Mouse (Mus musculus) kidney, postnatal 14 days (tissue): ENCODE data around the gene Esp23.
"Not testable (repeated sequence)": the region's sequence is repeated elsewhere in the genome, so short reads cannot be mapped to it uniquely, and the experiment has no call there.

Experiments used
- DNase-seq: peaks from one replicate; pipeline ENCODE4 v3.0.0; 2022; ENCODE audit warnings: mixed read lengths

Gene Esp23

GRCm38 (mm10) chr17:39076937-39077336 is at the start of gene Esp23:
Gene Esp23 (minus strand): TSS chr17:39077037.
- no peak for DNase-seq

DNA sequence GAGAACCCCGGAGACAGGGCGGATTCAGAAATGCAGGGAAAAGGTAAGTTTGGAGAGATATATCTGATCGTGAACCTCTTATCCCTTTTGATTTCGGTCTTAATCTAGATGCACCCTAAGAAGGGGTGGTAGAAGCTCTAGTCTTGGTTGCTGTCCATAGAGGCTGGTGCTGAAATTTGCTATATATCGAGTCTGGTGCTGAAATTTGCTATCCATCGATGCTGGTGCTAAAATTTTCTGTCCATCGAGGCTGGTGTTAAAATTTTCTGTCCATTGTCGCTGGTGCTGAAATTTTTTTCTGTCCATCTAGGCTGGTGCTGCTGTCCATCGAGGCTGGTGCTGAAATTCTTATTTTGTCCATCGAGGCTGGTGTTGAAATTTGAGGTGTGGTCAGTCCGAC is 30.3 kb upstream of the Esp23 start:
- DNase-seq, result not testable (repeated sequence)

- no peak for DNase-seq
These were observed 18.2 kb upstream of the Esp23 start, which contains the start of gene Esp22 for GRCm38 (mm10) chr17:39095034-39095433. Gene Esp22 (plus strand): TSS chr17:39095334.

- DNase-seq, result no peak
These were observed 13.2 kb downstream of the Esp23 start for GRCm38 (mm10) chr17:39063641-39064040.

DNA sequence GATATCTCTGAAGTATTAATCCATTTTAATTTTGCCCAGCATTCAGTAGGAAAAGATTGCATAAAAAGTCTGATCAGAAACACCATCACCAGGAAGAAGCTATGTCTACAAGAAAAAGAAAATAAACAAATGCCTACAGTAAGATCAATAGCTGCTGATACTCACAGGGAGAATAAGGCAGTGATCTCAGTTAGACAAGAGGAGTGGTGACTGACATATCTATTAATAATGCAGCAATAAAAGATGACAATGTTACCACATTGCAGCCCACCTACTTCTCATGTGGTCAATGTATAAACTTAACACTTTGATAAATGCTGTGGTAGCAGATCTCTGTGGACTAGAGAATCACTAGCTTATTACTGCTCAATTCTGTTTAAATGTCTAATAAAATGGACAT is 33.6 kb downstream of the Esp23 start, which contains the start of gene Gm21903:
Gene Gm21903 (minus strand): TSS at position 101 of the 400 bp plus-strand sequence.
- no peak for DNase-seq

DNA sequence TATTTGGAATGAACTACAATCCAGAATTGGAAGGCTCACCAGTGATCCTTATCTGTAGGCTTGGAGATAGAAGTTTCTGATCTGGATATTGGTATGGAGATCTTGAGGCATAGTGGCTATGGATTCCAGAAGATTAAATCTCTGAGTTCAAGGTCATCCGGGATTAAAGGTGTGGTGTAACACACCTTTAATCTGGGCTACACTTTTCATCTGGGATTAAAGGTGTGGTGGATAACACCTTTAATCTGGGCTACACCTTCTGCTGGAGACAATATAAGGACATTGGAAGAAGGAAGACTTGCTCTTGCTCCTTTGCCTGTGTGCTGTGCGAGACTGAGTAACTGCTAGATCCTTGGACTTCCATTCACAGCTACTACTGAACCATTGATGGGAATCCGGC is 40.4 kb downstream of the Esp23 start, which contains the start of gene Esp24:
Gene Esp24 (plus strand): TSS at position 301 of the 400 bp plus-strand sequence.
- not testable (repeated sequence) for DNase-seq
